Mouse (Mus musculus): Measurements from ENCODE around the gene Gm4869. TPM values are rescaled to one million over a fixed set of nuclear protein-coding genes. Genes with fewer than 3 reads are reported as not detected.

Gene Gm4869
- 0.10 TPM in 1 of 2 replicates, not detected in the other for total RNA-seq (2014; rRNA removed)
- polyA plus RNA-seq (2015; fragmentation: Nextera tagmentation; extraction: Ambion mirVana) = not detected in 2 replicates

- H3K4me1 ChIP-seq (ENCODE audit: insufficient read depth) = no peaks in the 10 kb centered on the region
- no peak within 1 kb of the TSS for H3K27ac ChIP-seq (ENCODE audit: low read depth, low read length)
- ATAC-seq (no peak), DNase-seq (no peak)
- H3K9ac ChIP-seq = no peak within 1 kb of the TSS
- no peak within 1 kb of the TSS for H3K4me3 ChIP-seq (ENCODE audit: low read depth, low read length)
- H3K9me3 ChIP-seq (ENCODE audit: low read length) = no peaks in the 10 kb centered on the region
- WGBS = 89% methylated on average over 5 of the region's 5 CpGs
- H3K4me2 ChIP-seq (ENCODE audit: low read depth) = no peak within 1 kb of the TSS
- TF ChIP-seq CTCF (IDR thresholded peaks at IDR 0.05; ENCODE audit: low read depth) = no peak
- peaks cover 42% of the 10 kb centered on the region for H3K36me3 ChIP-seq (ENCODE audit: insufficient read depth)
- no peaks in the 10 kb centered on the region for H3K27me3 ChIP-seq (ENCODE audit: insufficient read depth, low read length)
Measured at GRCm38 (mm10) chr5:140445345-140445744, at the start of gene Gm4869. Gene Gm4869 (plus strand): TSS chr5:140445645.

DNA sequence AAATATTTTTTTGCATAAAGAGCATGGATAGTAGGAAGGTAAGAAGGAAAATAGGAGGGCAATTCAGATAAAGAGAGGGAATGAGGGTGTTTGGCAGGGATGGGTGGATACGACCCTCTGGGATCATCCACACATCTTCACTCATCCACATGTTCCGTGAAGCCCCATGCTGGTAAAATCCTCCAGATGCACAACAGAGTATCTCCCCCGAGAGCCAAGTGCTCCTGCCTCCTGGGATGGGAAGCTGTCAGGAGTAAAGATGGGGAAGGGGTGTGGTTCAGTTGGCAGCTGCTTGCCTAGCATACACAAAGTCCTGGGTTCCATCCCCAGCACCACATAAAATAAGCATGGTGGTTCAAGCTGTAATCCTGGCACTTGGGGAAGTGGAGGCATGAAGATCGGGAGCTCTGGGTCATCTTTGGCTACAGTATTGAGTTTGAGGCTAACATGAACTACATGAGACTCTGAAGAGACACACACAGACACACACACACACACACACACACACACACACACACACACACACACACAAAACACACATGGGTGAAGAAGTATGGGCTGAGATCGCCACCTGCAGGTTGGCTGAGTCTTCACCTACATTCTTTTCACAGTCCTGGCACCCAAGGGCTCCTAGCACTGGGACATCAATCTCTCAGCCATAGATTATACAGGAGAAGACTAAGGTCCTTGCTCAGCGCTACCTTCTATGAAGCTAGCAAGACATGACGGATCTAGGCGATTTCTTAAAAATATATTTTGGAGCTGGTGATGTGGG, 49.1 kb upstream of the Gm4869 start:
- Histone ChIP-seq H3K27ac (ENCODE audit: low read depth, low read length) (no peak overlapping the region), H3K9me3 (ENCODE audit: low read length) (no peaks in the 10 kb centered on the region), H3K9ac (no peak overlapping the region), H3K4me3 (ENCODE audit: low read depth, low read length) (no peak overlapping the region), H3K36me3 (ENCODE audit: insufficient read depth) (no peaks in the 10 kb centered on the region), H3K4me2 (ENCODE audit: low read depth) (no peak overlapping the region), H3K4me1 (ENCODE audit: insufficient read depth) (no peaks in the 10 kb centered on the region), H3K27me3 (ENCODE audit: insufficient read depth, low read length) (no peaks in the 10 kb centered on the region; the same call in 1 of the 2 replicates)
- 62% methylated on average over 8 of the region's 8 CpGs for WGBS
- TF ChIP-seq CTCF (IDR thresholded peaks at IDR 0.05; ENCODE audit: low read depth) = peak; percentile 67
- ATAC-seq = no peak
- peak; percentile 24 for DNase-seq

- Histone ChIP-seq H3K27ac (ENCODE audit: low read depth, low read length) (no peak overlapping the region), H3K4me1 (ENCODE audit: insufficient read depth) (no peaks in the 10 kb centered on the region), H3K4me2 (ENCODE audit: low read depth) (no peak overlapping the region), H3K27me3 (ENCODE audit: insufficient read depth, low read length) (no peaks in the 10 kb centered on the region), H3K36me3 (ENCODE audit: insufficient read depth) (no peaks in the 10 kb centered on the region), H3K9ac (no peak overlapping the region), H3K9me3 (ENCODE audit: low read length) (no peaks in the 10 kb centered on the region), H3K4me3 (ENCODE audit: low read depth, low read length) (no peak overlapping the region)
- no peak for TF ChIP-seq CTCF (IDR thresholded peaks at IDR 0.05; ENCODE audit: low read depth)
- DNase-seq = no peak
- no peak for ATAC-seq
- 87% methylated on average over 4 of the region's 4 CpGs for WGBS
Measured at GRCm38 (mm10) chr5:140402640-140403270, 42.7 kb upstream of the Gm4869 start.

DNA sequence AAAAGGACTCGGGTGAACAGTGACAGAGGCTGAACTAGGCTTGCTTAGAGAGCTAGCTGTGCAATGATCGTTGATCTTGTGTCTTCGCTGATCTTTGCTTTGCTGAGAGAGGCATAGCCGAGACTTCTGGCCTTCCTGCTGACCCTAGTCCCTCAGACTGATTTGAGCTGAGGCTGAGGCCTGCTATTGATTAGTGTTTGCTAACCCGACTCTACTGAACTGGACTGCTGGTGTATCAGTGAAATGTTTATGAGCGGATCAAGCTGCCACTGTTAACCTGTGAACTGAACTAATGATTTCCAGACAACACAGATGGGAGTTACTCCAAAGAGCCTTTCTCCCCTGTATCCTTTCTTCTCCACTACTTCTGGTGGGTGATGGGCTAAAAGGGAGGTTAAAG, 40.3 kb upstream of the Gm4869 start:
- Histone ChIP-seq H3K4me2 (ENCODE audit: low read depth) (no peak overlapping the region), H3K27me3 (ENCODE audit: insufficient read depth, low read length) (no peaks in the 10 kb centered on the region), H3K4me1 (ENCODE audit: insufficient read depth) (no peaks in the 10 kb centered on the region), H3K4me3 (ENCODE audit: low read depth, low read length) (no peak overlapping the region), H3K27ac (ENCODE audit: low read depth, low read length) (no peak overlapping the region), H3K9me3 (ENCODE audit: low read length) (no peaks in the 10 kb centered on the region), H3K9ac (no peak overlapping the region), H3K36me3 (ENCODE audit: insufficient read depth) (no peaks in the 10 kb centered on the region)
- no peak for DNase-seq
- WGBS = 83% methylated on average over 6 of the region's 6 CpGs
- ATAC-seq = no peak
- no peak for TF ChIP-seq CTCF (IDR thresholded peaks at IDR 0.05; ENCODE audit: low read depth)

GRCm38 (mm10) chr5:140406666-140407065, 38.8 kb upstream of the Gm4869 start:
- no peak for TF ChIP-seq CTCF (IDR thresholded peaks at IDR 0.05; ENCODE audit: low read depth)
- 78% methylated on average over 6 of the region's 6 CpGs for WGBS
- no peaks in the 10 kb centered on the region for H3K36me3 ChIP-seq (ENCODE audit: insufficient read depth)
- DNase-seq (no peak), ATAC-seq (no peak)
- H3K27ac ChIP-seq (ENCODE audit: low read depth, low read length) = no peak overlapping the region
- no peaks in the 10 kb centered on the region for H3K27me3 ChIP-seq (ENCODE audit: insufficient read depth, low read length)
- H3K4me1 ChIP-seq (ENCODE audit: insufficient read depth) = no peaks in the 10 kb centered on the region
- H3K4me3 ChIP-seq (ENCODE audit: low read depth, low read length) = no peak overlapping the region
- H3K4me2 ChIP-seq (ENCODE audit: low read depth) = no peak overlapping the region
- no peaks in the 10 kb centered on the region for H3K9me3 ChIP-seq (ENCODE audit: low read length)
- H3K9ac ChIP-seq = no peak overlapping the region

DNA sequence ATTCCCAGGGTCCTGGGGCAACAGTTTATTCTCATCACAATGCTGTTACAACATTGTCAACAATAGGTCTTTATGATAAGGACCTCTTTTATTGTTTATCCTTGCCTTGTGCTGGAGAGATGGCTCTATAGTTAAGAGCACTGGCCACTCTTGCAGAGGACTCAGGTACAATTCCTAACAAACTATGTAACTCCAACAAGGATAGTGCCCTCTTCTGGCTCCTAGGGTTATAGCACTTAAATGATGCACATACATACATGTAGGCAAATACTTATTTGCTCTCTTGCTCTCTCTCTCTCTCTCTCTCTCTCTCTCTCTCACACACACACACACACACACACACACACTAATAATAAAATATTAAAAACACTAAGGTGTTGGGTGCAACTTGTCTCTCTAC, 36.6 kb upstream of the Gm4869 start:
- Histone ChIP-seq H3K4me2 (ENCODE audit: low read depth) (no peak overlapping the region), H3K27ac (ENCODE audit: low read depth, low read length) (no peak overlapping the region), H3K36me3 (ENCODE audit: insufficient read depth) (no peaks in the 10 kb centered on the region), H3K9me3 (ENCODE audit: low read length) (no peaks in the 10 kb centered on the region), H3K4me1 (ENCODE audit: insufficient read depth) (no peaks in the 10 kb centered on the region), H3K27me3 (ENCODE audit: insufficient read depth, low read length) (no peaks in the 10 kb centered on the region), H3K4me3 (ENCODE audit: low read depth, low read length) (no peak overlapping the region), H3K9ac (no peak overlapping the region)
- DNase-seq (no peak), ATAC-seq (no peak)
- TF ChIP-seq CTCF (IDR thresholded peaks at IDR 0.05; ENCODE audit: low read depth) = 0 out of 2 replicates have a peak, but pooled peaks have one; percentile 8

- TF ChIP-seq CTCF (IDR thresholded peaks at IDR 0.05; ENCODE audit: low read depth) = peak; percentile 66
- H3K4me3 ChIP-seq (ENCODE audit: low read depth, low read length) = no peak overlapping the region
- H3K9ac ChIP-seq = no peak overlapping the region
- H3K4me2 ChIP-seq (ENCODE audit: low read depth) = no peak overlapping the region
- peak; percentile 18 for DNase-seq
- H3K4me1 ChIP-seq (ENCODE audit: insufficient read depth) = no peaks in the 10 kb centered on the region
- no peaks in the 10 kb centered on the region for H3K27me3 ChIP-seq (ENCODE audit: insufficient read depth, low read length)
- H3K9me3 ChIP-seq (ENCODE audit: low read length) = no peaks in the 10 kb centered on the region
- H3K36me3 ChIP-seq (ENCODE audit: insufficient read depth) = no peaks in the 10 kb centered on the region
- ATAC-seq = no peak
- WGBS = 44% methylated on average over 8 of the region's 8 CpGs
- no peak overlapping the region for H3K27ac ChIP-seq (ENCODE audit: low read depth, low read length)
Measured at GRCm38 (mm10) chr5:140411339-140411738, 34.1 kb upstream of the Gm4869 start.
